Mouse (Mus musculus): ENCODE measurements at regions not wholly inside any gene's neighbourhood (a gene's known extent, or its start where the extent isn't known, plus 50 kb on each side); places are given as distances from the start of the nearest gene placed in this dataset. TPM values are rescaled to one million over a fixed set of nuclear protein-coding genes. Genes with fewer than 3 reads are reported as not detected.

- Histone ChIP-seq H3K27me3 (no peaks in the 10 kb centered on the region), H3K27ac (replicated peaks) (no peak overlapping the region), H3K4me3 (no peak overlapping the region), H3K4me1 (replicated peaks) (peaks cover 15% of the 10 kb centered on the region), H3K9me3 (no peaks in the 10 kb centered on the region), H3K9ac (no peak overlapping the region), H3K4me2 (no peak overlapping the region), H3K36me3 (no peaks in the 10 kb centered on the region)
- no peak for ATAC-seq (ENCODE audit: low read depth)
- WGBS: 84% methylated on average over 7 of the region's 7 CpGs
These were observed 54.2 kb upstream of the Dpyd start for GRCm38 (mm10) chr3:118507582-118508237.

- H3K4me2 ChIP-seq: no peak overlapping the region
- no peak overlapping the region for H3K9ac ChIP-seq
- H3K36me3 ChIP-seq: 0 out of 2 replicates have a peak, but pooled peaks cover 9% of the 10 kb centered on the region
- H3K27ac ChIP-seq (replicated peaks): no peak overlapping the region
- no peaks in the 10 kb centered on the region for H3K27me3 ChIP-seq
- no peaks in the 10 kb centered on the region for H3K9me3 ChIP-seq
- 0 out of 2 replicates have a peak, but pooled peaks have one; percentile 11 for ATAC-seq (ENCODE audit: low read depth)
- 72% methylated on average over 4 of the region's 4 CpGs for WGBS
- H3K4me1 ChIP-seq (replicated peaks): peaks cover 15% of the 10 kb centered on the region
- no peak overlapping the region for H3K4me3 ChIP-seq
These were observed 51.1 kb upstream of the Dpyd start for GRCm38 (mm10) chr3:118510837-118511236.

- Histone ChIP-seq H3K4me1 (replicated peaks) (peaks cover 15% of the 10 kb centered on the region), H3K27ac (replicated peaks) (no peak overlapping the region), H3K4me2 (no peak overlapping the region), H3K36me3 (0 out of 2 replicates have a peak, but pooled peaks cover 13% of the 10 kb centered on the region), H3K9ac (no peak overlapping the region), H3K9me3 (no peaks in the 10 kb centered on the region), H3K4me3 (no peak overlapping the region), H3K27me3 (no peaks in the 10 kb centered on the region)
- 46% methylated on average over 7 of the region's 7 CpGs for WGBS
- no peak for ATAC-seq (ENCODE audit: low read depth)
These were observed 50.0 kb upstream of the Dpyd start for GRCm38 (mm10) chr3:118511969-118512368.

MicroRNA genes in the stretch of these regions (microRNA counts, 519-probe panel; counts per million panel counts)
- microRNA mmu-miR-137: 5,147 counts per million, percentile 89 among the panel's probes with 10 or more counts

Small RNA genes in the stretch of these regions (microRNA-seq; reads per million reads assigned to microRNA genes)
- gene Gm24155 (not detected), gene Mir137 (5,227 reads per million, percentile 94 among the genes with 10 or more reads in this experiment)

All from neural tube, embryonic 13.5 days (tissue).